Mouse (Mus musculus) erythroblast, embryonic 14.5 days (primary cell): ENCODE results near the gene Ifitm2.

ENCODE experiments used
- GATA1 ChIP-seq: IDR thresholded peaks from 2 replicates; pipeline ENCODE4 v1.6.1; 2012; ENCODE audit warnings: low read length, inconsistent platforms, mixed read lengths
- TAL1 ChIP-seq: IDR thresholded peaks from 3 replicates; pipeline ENCODE4 v1.6.1; 2012; ENCODE audit warnings: low read length, inconsistent platforms, mixed read lengths

DNA sequence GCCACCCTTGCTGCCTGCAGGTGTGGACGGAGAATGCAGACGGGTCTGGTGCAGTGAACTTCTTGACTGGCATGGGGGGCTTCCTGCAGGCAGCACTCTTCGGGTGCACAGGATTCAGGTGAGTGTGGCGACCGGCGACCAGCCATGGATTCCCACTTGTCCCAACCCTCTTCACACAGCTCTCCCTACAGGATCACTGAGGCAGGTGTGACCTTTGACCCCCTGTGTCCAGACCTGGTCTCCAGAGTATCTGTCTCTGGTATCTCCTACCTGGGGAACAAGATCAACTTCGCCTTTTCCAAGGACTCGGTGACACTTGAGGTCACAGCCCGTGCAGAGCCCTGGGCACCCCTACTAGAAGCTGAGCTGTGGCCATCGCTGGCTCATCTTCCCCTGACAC, 9.5 kb downstream of the Ifitm2 start:
- no peak for TF ChIP-seq TAL1
- TF ChIP-seq GATA1, result no peak
